9 mouse cellular contexts compared by ENCODE assay signal in genomic region chr5:113789075-113789788, GRCm38 (mm10). TPM values are rescaled to one million over a fixed set of nuclear protein-coding genes. Genes with fewer than 3 reads are reported as not detected.
DNase-seq lines count a peak whose midpoint lies in the region; ATAC-seq and TF ChIP-seq lines count a peak whose summit lies in the region.
"Had no signal": no experiment of that assay in that cellular context is flagged by ENCODE, and none has a peak within 500 bp of the region (broad histone marks: within the 10 kb centered on the region; RNA-seq: fewer than 3 reads in every experiment).

No protein-coding gene starts in this region.

- no peak overlapping the region for H3K4me3 ChIP-seq in midbrain, embryonic 10.5 days
- H3K4me3 ChIP-seq in midbrain, embryonic 13.5 days (replicated peaks) = no peak overlapping the region
- no peak overlapping the region for H3K4me3 ChIP-seq in limb, embryonic 11.5 days (ENCODE audit: low read depth, low read length)
- H3K4me3 ChIP-seq in stomach, postnatal 0 days (ENCODE audit: low read depth, low read length) = no peak overlapping the region

- H3K27me3 ChIP-seq in midbrain, embryonic 10.5 days (ENCODE audit: low read depth, poor library complexity, severe bottlenecking) = peaks cover 4% of the 10 kb centered on the region; the same call in 1 of the 2 replicates
- H3K27me3 ChIP-seq in midbrain, embryonic 13.5 days = peaks cover 5% of the 10 kb centered on the region; the same call in 1 of the 2 replicates
- no peaks in the 10 kb centered on the region for H3K27me3 ChIP-seq in limb, embryonic 11.5 days (ENCODE audit: control insufficient read depth, insufficient read depth, low read length)
- H3K27me3 ChIP-seq in stomach, postnatal 0 days (ENCODE audit: control insufficient read depth, insufficient read depth, low read length) = no peaks in the 10 kb centered on the region

- 60% methylated on average over 7 of the region's 7 CpGs for WGBS in midbrain, embryonic 10.5 days
- 51% methylated on average over 7 of the region's 7 CpGs for WGBS in midbrain, embryonic 13.5 days
- WGBS in limb, embryonic 11.5 days = 8% methylated on average over 7 of the region's 7 CpGs
- WGBS in stomach, postnatal 0 days = 27% methylated on average over 7 of the region's 7 CpGs

- H3K36me3 ChIP-seq in midbrain, embryonic 10.5 days = no peaks in the 10 kb centered on the region
- H3K36me3 ChIP-seq in midbrain, embryonic 13.5 days = no peaks in the 10 kb centered on the region
- H3K36me3 ChIP-seq in limb, embryonic 11.5 days (ENCODE audit: control insufficient read depth, insufficient read depth, low read length) = peaks cover 5% of the 10 kb centered on the region
- H3K36me3 ChIP-seq in stomach, postnatal 0 days (ENCODE audit: control insufficient read depth, insufficient read depth, low read length) = no peaks in the 10 kb centered on the region

- no peak for TF ChIP-seq EP300 in stomach, postnatal 0 days (optimal IDR thresholded peaks at IDR 0.05)

- no peak overlapping the region for H3K9ac ChIP-seq in midbrain, embryonic 13.5 days (replicated peaks)
- H3K9ac ChIP-seq in limb, embryonic 11.5 days (ENCODE audit: low read length) = no peak overlapping the region
- H3K9ac ChIP-seq in stomach, postnatal 0 days (ENCODE audit: low read length) = 0 out of 2 replicates have a peak overlapping the region, but pooled peaks have one; percentile 2

- H3K27ac ChIP-seq in midbrain, embryonic 10.5 days (replicated peaks) = peak overlapping the region; percentile 49
- no peak overlapping the region for H3K27ac ChIP-seq in midbrain, embryonic 13.5 days
- peak overlapping the region; percentile 88 for H3K27ac ChIP-seq in limb, embryonic 11.5 days (replicated peaks; ENCODE audit: low read depth, low read length)
- peak overlapping the region; percentile 58 for H3K27ac ChIP-seq in stomach, postnatal 0 days (replicated peaks)

- H3K4me2 ChIP-seq in midbrain, embryonic 13.5 days (replicated peaks) = no peak overlapping the region
- peak overlapping the region; percentile 20; the same call in 1 of the 2 replicates for H3K4me2 ChIP-seq in limb, embryonic 11.5 days (ENCODE audit: low read depth, severe bottlenecking)
- H3K4me2 ChIP-seq in stomach, postnatal 0 days (replicated peaks; ENCODE audit: low read depth) = no peak overlapping the region

- H3K4me1 ChIP-seq in midbrain, embryonic 10.5 days = peaks cover 19% of the 10 kb centered on the region
- H3K4me1 ChIP-seq in midbrain, embryonic 13.5 days (replicated peaks) = no peaks in the 10 kb centered on the region
- peaks cover 49% of the 10 kb centered on the region for H3K4me1 ChIP-seq in limb, embryonic 11.5 days (ENCODE audit: control insufficient read depth, insufficient read depth, low read length)
- no peaks in the 10 kb centered on the region for H3K4me1 ChIP-seq in stomach, postnatal 0 days (replicated peaks; ENCODE audit: control insufficient read depth, insufficient read depth)

- H3K9me3 ChIP-seq in midbrain, embryonic 10.5 days (replicated peaks) = no peaks in the 10 kb centered on the region
- no peaks in the 10 kb centered on the region for H3K9me3 ChIP-seq in midbrain, embryonic 13.5 days
- no peaks in the 10 kb centered on the region for H3K9me3 ChIP-seq in limb, embryonic 11.5 days (ENCODE audit: control insufficient read depth, low read length)
- no peaks in the 10 kb centered on the region for H3K9me3 ChIP-seq in stomach, postnatal 0 days (ENCODE audit: control insufficient read depth, low read length)

- TF ChIP-seq CTCF in stomach, postnatal 0 days (IDR thresholded peaks at IDR 0.05; ENCODE audit: low read depth) = no peak

- DNase-seq in embryo, embryonic 11 days = peak; percentile 68
- DNase-seq in embryo, embryonic 9.5 days (ENCODE audit: extremely low spot score) = no peak
- no peak for DNase-seq in midbrain, embryonic 10.5 days (ENCODE audit: low spot score)
- peak; percentile 82 for DNase-seq in limb, embryonic 11.5 days (ENCODE audit: low spot score)
- peak; percentile 21 for DNase-seq in stomach, postnatal 0 days (ENCODE audit: low spot score)
- DNase-seq in thymus, adult 18-20 months = no peak
- DNase-seq: thymus, postnatal 4 days had no signal

- ATAC-seq in midbrain, embryonic 13.5 days = no peak
- peak; percentile 82 for ATAC-seq in limb, embryonic 11.5 days (ENCODE audit: insufficient number of reproducible peaks, low FRiP score, low TSS enrichment, low read depth)
- ATAC-seq in stomach, postnatal 0 days (ENCODE audit: low FRiP score, low TSS enrichment) = peak; percentile 56; the same call in 1 of the 2 replicates
- no peak for ATAC-seq in activated CD4-positive, CD25-positive, alpha-beta regulatory T cell, adult 4 months

RNA-seq across cellular contexts. Expression of gene Tmem119, which starts 11.1 kb away (rescaled TPM):
- polyA plus RNA-seq in midbrain, embryonic 10.5 days (2016; fragmentation: Nextera tagmentation; extraction: Ambion mirVana) = 23.6 and 25.1 TPM in 2 replicates
- 4.3 and 5.6 TPM in 2 replicates for polyA plus RNA-seq in midbrain, embryonic 13.5 days (2015; fragmentation: Nextera tagmentation; extraction: Ambion mirVana)
- 112 and 131 TPM in 2 replicates for polyA plus RNA-seq in limb, embryonic 11.5 days (2014; fragmentation: Nextera tagmentation; extraction: Ambion mirVana)
- 35.3 and 36.6 TPM in 2 replicates for polyA plus RNA-seq in stomach, postnatal 0 days (2015; fragmentation: Nextera tagmentation; extraction: Ambion mirVana)
- not detected for polyA plus RNA-seq in activated CD4-positive, CD25-positive, alpha-beta regulatory T cell, adult 4 months (2017; shearing (Covaris generic))

RNA-seq across cellular contexts. Expression of gene Iscu, which starts 16.7 kb away (rescaled TPM):
- 109 and 111 TPM in 2 replicates for polyA plus RNA-seq in midbrain, embryonic 10.5 days (2016; fragmentation: Nextera tagmentation; extraction: Ambion mirVana)
- 93.0 and 101 TPM in 2 replicates for polyA plus RNA-seq in midbrain, embryonic 13.5 days (2015; fragmentation: Nextera tagmentation; extraction: Ambion mirVana)
- 106 and 112 TPM in 2 replicates for polyA plus RNA-seq in limb, embryonic 11.5 days (2014; fragmentation: Nextera tagmentation; extraction: Ambion mirVana)
- polyA plus RNA-seq in stomach, postnatal 0 days (2015; fragmentation: Nextera tagmentation; extraction: Ambion mirVana) = 154 and 166 TPM in 2 replicates
- 10 to 100 TPM; 23.8 to 24.5 TPM for polyA plus RNA-seq in activated CD4-positive, CD25-positive, alpha-beta regulatory T cell, adult 4 months (2017; shearing (Covaris generic))

RNA-seq across cellular contexts. Expression of gene Sart3, which starts 16.9 kb away (rescaled TPM):
- polyA plus RNA-seq in midbrain, embryonic 10.5 days (2016; fragmentation: Nextera tagmentation; extraction: Ambion mirVana) = 75.4 and 77.1 TPM in 2 replicates
- 51.1 and 58.5 TPM in 2 replicates for polyA plus RNA-seq in midbrain, embryonic 13.5 days (2015; fragmentation: Nextera tagmentation; extraction: Ambion mirVana)
- polyA plus RNA-seq in limb, embryonic 11.5 days (2014; fragmentation: Nextera tagmentation; extraction: Ambion mirVana) = 64.6 and 78.0 TPM in 2 replicates
- polyA plus RNA-seq in stomach, postnatal 0 days (2015; fragmentation: Nextera tagmentation; extraction: Ambion mirVana) = 10.4 and 11.2 TPM in 2 replicates
- polyA plus RNA-seq in activated CD4-positive, CD25-positive, alpha-beta regulatory T cell, adult 4 months (2017; shearing (Covaris generic)) = 10 to 100 TPM in 1 of 2 experiments, 1 to 10 TPM in 1; 8.0 to 18.9 TPM

RNA-seq across cellular contexts. Expression of gene Selplg, which starts 43.2 kb away (rescaled TPM):
- 0.77 and 1.5 TPM in 2 replicates for polyA plus RNA-seq in midbrain, embryonic 10.5 days (2016; fragmentation: Nextera tagmentation; extraction: Ambion mirVana)
- 0.98 and 1.2 TPM in 2 replicates for polyA plus RNA-seq in midbrain, embryonic 13.5 days (2015; fragmentation: Nextera tagmentation; extraction: Ambion mirVana)
- 0.79 and 1.6 TPM in 2 replicates for polyA plus RNA-seq in limb, embryonic 11.5 days (2014; fragmentation: Nextera tagmentation; extraction: Ambion mirVana)
- 2.0 and 2.6 TPM in 2 replicates for polyA plus RNA-seq in stomach, postnatal 0 days (2015; fragmentation: Nextera tagmentation; extraction: Ambion mirVana)
- 100 to 1,000 TPM; 629 to 698 TPM for polyA plus RNA-seq in activated CD4-positive, CD25-positive, alpha-beta regulatory T cell, adult 4 months (2017; shearing (Covaris generic))

RNA-seq across cellular contexts. Expression of gene Ficd, which starts 53.6 kb away (rescaled TPM):
- polyA plus RNA-seq in midbrain, embryonic 10.5 days (2016; fragmentation: Nextera tagmentation; extraction: Ambion mirVana) = 4.8 and 5.5 TPM in 2 replicates
- 7.2 and 7.8 TPM in 2 replicates for polyA plus RNA-seq in midbrain, embryonic 13.5 days (2015; fragmentation: Nextera tagmentation; extraction: Ambion mirVana)
- 3.5 and 3.7 TPM in 2 replicates for polyA plus RNA-seq in limb, embryonic 11.5 days (2014; fragmentation: Nextera tagmentation; extraction: Ambion mirVana)
- polyA plus RNA-seq in stomach, postnatal 0 days (2015; fragmentation: Nextera tagmentation; extraction: Ambion mirVana) = 5.5 and 6.0 TPM in 2 replicates
- 1 to 10 TPM; 3.3 to 5.2 TPM for polyA plus RNA-seq in activated CD4-positive, CD25-positive, alpha-beta regulatory T cell, adult 4 months (2017; shearing (Covaris generic))

Comparison
In these comparisons a context has a peak if more than half of its experiments do, and no peak if none do; other contexts are left out.
1. DNase-seq: peak in embryo, embryonic 11 days (single experiment), limb, embryonic 11.5 days (single experiment) and stomach, postnatal 0 days (single experiment); none in embryo, embryonic 9.5 days (single experiment), midbrain, embryonic 10.5 days (single experiment) and thymus, adult 18-20 months (0 of 2).
2. ATAC-seq: peak in limb, embryonic 11.5 days (single experiment) and stomach, postnatal 0 days (single experiment); none in midbrain, embryonic 13.5 days (single experiment) and activated CD4-positive, CD25-positive, alpha-beta regulatory T cell, adult 4 months (single experiment).